Mouse (Mus musculus) cortical plate, adult 2 months (tissue): ENCODE measurements at regions not wholly inside any gene's neighbourhood (a gene's known extent, or its start where the extent isn't known, plus 50 kb on each side); places are given as distances from the start of the nearest gene placed in this dataset.

Source experiments
- H3K27ac ChIP-seq: fragments of 200-500 bp; 2 replicates; pipeline ENCODE4 v1.5.1; 2012; ENCODE audit warnings: low read length, control low read depth, inconsistent platforms; ENCODE audit not compliant: insufficient read depth
- H3K4me1 ChIP-seq: fragments of 200-500 bp; 2 replicates; pipeline ENCODE4 v1.6.1; 2011; ENCODE audit warnings: low read length; ENCODE audit not compliant: control insufficient read depth, insufficient read depth
- H3K4me3 ChIP-seq: fragments of 200-500 bp; 2 replicates; pipeline ENCODE4 v1.5.1; 2011; ENCODE audit warnings: mild to moderate bottlenecking, low read length, control low read depth; ENCODE audit not compliant: insufficient read depth
- CTCF ChIP-seq: fragments of 200-500 bp; IDR thresholded peaks from 2 replicates; pipeline ENCODE4 v1.5.1; 2011; ENCODE audit warnings: mild to moderate bottlenecking, control low read depth, low read length; ENCODE audit not compliant: insufficient read depth; ENCODE audit errors: extremely low read depth
- POLR2A ChIP-seq: fragments of 200-500 bp; IDR thresholded peaks from 2 replicates; pipeline ENCODE4 v1.6.1; 2011; ENCODE audit warnings: mild to moderate bottlenecking, low read length, control low read depth; ENCODE audit not compliant: insufficient read depth; ENCODE audit errors: extremely low read depth

DNA sequence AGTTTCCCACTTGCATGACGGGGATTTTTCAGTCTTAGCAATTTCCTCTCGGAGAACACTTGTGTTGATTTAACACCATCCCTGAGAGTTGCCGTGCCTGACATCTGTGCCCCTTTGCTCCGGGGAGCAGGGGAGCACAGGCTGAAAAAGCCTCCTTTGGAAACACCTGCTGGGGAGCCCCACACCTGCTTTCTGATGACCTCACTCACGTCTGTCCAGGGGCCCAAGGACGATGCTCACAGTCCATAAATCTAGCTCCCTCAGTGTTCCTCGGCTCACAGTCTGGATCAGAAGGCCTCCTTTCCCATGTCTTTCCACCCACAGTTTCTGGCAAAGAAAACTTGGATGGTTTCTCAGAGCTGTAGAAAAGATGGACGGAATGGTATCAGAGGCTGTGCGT, 208.7 kb downstream of the Pmp22 start:
- no peak overlapping the region for H3K27ac ChIP-seq
- no peaks in the 10 kb centered on the region for H3K4me1 ChIP-seq
- no peak for TF ChIP-seq POLR2A
- TF ChIP-seq CTCF, result no peak
- no peak overlapping the region for H3K4me3 ChIP-seq

DNA sequence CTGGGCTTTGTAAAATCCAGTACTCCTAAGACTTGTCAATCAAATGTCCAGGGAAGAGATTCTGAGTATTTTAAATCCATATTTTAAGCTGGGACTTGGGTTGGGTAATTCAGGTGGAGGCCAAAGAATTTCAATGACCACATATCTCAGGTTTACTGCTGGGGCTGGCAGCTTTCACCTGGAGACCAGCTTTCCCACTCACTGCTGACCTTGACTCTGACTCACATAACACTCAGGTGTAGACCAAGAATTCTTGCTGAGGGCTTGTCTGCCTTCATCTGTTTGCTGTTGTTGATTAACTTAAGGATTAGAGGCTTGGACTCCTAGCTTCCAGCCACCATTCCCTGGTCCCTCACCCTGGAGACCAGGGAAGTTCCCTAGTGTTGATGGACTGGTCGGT, 209.5 kb downstream of the Pmp22 start:
- Histone ChIP-seq H3K4me1 (no peaks in the 10 kb centered on the region), H3K4me3 (no peak overlapping the region), H3K27ac (no peak overlapping the region)
- TF ChIP-seq CTCF, result no peak
- TF ChIP-seq POLR2A, result no peak

DNA sequence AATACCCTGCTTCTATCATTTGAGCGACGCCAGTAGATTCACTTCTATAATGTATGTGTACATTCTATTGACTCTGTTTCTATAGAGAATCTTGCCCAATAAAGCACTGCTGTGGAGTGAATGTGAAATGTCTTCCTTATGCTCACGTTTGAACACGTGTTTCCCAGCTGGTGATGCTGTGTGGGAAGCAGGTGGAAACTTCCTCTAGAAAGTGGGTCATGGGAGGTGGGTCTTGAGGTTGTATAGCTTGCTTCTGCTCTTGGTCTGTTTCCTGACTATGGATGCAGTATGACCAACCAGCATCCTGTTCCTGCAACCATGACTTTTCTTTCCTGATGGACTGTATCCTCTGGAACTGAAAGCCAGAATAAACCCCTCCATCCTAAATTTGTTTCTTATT, 216.9 kb downstream of the Pmp22 start:
- TF ChIP-seq POLR2A (no peak), CTCF (no peak)
- Histone ChIP-seq H3K27ac (no peak overlapping the region), H3K4me3 (no peak overlapping the region), H3K4me1 (no peaks in the 10 kb centered on the region)

- TF ChIP-seq CTCF (no peak), POLR2A (no peak)
- H3K4me3 ChIP-seq, result no peak overlapping the region
- no peaks in the 10 kb centered on the region for H3K4me1 ChIP-seq
- no peak overlapping the region for H3K27ac ChIP-seq
Measured at GRCm38 (mm10) chr11:63350123-63350696, 221.4 kb downstream of the Pmp22 start.

DNA sequence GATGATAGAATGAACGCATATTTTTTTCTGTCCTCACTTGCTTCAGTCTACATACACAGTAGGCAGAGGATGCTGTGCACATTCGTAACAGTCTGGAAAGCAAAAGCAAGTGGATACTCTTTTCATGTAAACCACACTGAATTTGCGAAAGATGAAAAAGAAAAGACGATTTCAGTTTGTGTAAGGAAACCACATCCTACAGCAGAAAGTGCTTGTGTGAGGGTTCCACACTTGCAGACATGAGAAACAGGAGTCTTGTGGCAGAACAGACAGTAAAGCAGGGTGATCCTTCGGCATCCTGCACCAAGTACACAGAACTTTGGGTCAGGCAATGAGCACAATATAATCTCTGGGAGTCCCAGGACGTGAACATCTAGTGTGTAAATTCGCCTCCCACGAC, 223.2 kb downstream of the Pmp22 start:
- H3K27ac ChIP-seq, result no peak overlapping the region
- no peak for TF ChIP-seq POLR2A
- H3K4me3 ChIP-seq, result no peak overlapping the region
- no peaks in the 10 kb centered on the region for H3K4me1 ChIP-seq

DNA sequence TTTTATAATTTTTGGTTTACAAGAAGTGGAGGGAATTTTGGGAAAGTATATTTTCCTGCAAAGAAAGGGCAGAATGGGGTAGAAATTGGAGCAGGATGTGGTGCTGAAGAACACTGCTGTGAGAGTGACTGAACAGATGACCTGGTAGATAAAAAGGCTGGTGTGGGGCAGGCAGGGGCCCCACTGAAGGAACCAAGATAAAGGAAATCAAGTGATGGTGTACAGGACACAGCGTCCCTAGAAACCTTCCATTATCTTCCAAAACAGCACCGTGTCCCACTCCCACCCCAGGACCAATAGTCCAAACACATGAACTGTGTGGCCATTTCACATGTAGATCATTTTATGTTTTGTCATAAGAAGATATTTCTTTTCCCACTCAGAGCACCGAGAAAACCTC, 224.2 kb downstream of the Pmp22 start:
- Histone ChIP-seq H3K27ac (no peak overlapping the region), H3K4me1 (no peaks in the 10 kb centered on the region), H3K4me3 (no peak overlapping the region)
- no peak for TF ChIP-seq POLR2A
- TF ChIP-seq CTCF, result no peak

DNA sequence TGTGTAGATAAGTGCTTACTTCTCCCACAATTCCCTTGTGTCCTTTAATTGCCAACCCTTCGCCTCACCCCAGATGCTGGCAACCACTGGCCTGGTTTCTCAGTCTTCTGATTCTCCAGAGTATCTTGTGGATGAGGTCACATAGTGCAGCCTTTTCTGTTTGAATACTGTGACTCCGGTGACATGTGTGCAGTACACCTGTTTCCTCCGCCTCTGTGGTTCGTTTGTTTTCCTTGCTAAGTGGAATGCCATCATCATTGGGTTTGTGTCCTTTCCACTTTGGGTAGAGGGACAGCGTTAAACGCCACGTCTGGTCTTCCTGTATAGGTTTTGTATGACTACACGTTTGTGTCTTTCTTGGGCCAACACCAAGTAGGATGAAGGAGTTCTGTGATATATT, 224.9 kb downstream of the Pmp22 start:
- H3K4me3 ChIP-seq, result no peak overlapping the region
- TF ChIP-seq POLR2A, result no peak
- no peak for TF ChIP-seq CTCF
- H3K4me1 ChIP-seq, result no peaks in the 10 kb centered on the region
- H3K27ac ChIP-seq, result no peak overlapping the region

DNA sequence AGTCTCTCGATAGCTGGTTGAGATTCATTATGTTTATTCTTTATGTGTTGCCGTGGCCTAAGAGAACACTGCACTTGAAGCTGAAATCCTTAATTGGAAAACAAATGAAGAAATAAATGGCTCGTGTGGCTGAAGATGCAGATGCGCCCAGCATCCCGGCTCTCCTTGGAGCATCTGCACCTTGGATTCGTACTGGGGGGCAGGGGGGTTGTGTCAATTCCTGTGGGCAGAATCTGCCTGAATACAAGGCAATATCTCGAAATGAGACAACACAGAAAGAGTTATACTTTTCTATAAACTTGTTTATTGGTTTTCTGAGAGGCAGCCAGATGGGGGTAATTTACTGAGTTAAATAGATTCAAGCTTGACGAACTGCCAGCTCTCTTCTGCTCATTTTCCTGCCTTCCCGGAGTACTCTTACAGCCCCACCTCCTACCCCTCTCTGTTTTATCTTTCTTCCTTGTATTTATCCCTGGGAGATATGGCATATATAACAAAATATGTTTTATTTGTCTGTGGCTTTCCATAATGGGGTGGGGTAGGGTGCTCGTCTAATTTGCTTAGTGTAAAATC, 229.1 kb downstream of the Pmp22 start:
- Histone ChIP-seq H3K27ac (no peak overlapping the region), H3K4me1 (no peaks in the 10 kb centered on the region)

DNA sequence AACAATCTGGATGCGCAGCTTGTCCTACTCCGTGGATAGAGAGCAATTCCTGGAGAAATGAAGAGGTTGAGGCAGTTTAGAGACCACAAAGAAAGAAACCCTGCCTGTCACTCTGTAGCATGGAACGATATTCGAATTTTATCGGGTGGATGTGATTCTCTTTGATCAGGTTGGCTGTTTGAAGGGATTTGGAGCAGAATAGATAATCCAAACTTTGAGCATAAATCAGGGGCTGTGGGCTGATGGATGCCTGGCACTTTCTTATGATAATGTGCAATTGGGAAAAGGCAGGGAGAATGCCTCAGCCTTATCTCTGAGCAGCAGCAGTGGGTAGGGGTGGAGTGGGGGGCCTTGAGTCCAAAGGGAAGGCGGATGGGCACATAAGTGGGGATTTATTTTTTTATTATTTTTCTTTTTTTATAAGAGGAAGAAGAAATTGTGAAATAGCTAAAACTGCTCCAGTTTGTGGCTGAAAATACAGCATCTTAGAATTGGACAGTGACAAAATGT, 239.0 kb downstream of the Pmp22 start:
- Histone ChIP-seq H3K27ac (no peak overlapping the region), H3K4me1 (no peaks in the 10 kb centered on the region), H3K4me3 (no peak overlapping the region)
- no peak for TF ChIP-seq POLR2A

More for the DNA sequence above, 229.1 kb downstream of the Pmp22 start:
- H3K4me3 ChIP-seq, result no peak overlapping the region
- TF ChIP-seq POLR2A (no peak), CTCF (no peak)

GRCm38 (mm10) chr11:63369475-63369874, 240.7 kb downstream of the Pmp22 start:
- H3K4me3 ChIP-seq, result no peak overlapping the region
- TF ChIP-seq POLR2A, result no peak
- no peak for TF ChIP-seq CTCF
- no peak overlapping the region for H3K27ac ChIP-seq
- H3K4me1 ChIP-seq, result no peaks in the 10 kb centered on the region

DNA sequence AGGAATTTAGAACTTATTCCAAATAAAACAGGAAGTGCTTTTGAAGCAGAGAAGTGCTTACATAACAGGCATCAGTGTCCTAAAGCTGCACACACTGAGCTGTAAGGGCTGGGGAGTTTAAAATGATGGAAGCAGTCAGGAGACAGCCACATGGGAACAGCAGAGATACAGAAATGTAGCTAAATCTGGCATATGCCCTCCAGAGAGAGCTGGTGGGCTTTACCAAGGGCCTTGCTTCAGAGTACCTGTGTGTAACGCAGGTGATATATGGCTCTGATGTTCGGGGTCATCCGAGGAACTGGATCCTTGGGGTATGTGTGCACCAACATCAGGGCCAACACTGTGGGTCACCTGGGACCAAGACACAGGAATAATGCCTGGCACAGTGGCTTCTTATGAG, 247.5 kb downstream of the Pmp22 start:
- H3K27ac ChIP-seq, result no peak overlapping the region
- no peaks in the 10 kb centered on the region for H3K4me1 ChIP-seq
- no peak for TF ChIP-seq POLR2A
- no peak for TF ChIP-seq CTCF
- no peak overlapping the region for H3K4me3 ChIP-seq
